Mouse (Mus musculus): ENCODE measurements around the gene Cers3.

The Cers3 gene

DNA sequence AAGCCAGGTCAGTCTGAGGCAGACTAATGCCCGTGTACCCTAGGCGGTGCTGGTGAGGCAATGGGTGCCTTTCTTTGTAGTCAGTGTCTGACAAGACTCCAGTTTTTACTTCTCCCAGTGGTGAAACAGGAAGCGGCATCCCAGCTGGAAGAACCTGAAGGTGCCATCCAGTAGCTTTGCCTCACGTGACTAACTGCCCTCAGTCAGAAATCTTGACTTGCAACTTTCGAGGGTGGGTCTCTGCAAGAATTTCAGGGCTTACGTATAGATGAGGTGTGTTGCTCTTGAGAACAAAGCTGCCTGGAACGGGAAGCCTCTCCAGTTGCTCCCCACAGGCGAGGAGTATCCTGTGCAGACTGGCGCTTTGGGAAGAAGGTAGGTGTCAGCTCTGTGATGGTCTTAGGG, at the start of gene Cers3:
TSS of gene Cers3 (plus strand) at position 128 of the 405 bp plus-strand sequence.
- no peak for DNase-seq (ENCODE audit: extremely low spot score)

DNA sequence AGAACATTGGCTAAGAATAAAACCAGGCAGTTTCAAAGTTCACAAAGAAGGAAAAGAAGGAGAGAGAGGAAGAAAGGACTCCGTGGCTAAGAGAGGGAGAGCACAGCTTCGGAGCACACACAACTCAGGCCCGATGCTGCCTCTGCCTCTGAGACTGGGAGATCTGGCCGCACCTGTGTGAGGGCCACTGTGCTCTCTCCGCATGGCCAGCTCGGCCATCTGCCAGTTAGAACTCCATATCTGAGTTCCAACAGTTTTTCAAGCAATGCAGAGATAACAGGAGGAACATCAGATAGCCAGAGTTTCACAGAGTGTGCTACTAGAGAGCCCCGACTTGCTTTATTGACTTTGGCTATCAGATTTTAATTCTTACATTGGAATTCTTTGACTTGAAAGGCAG, 48.8 kb upstream of the Cers3 start:
- DNase-seq (ENCODE audit: extremely low spot score): no peak

DNA sequence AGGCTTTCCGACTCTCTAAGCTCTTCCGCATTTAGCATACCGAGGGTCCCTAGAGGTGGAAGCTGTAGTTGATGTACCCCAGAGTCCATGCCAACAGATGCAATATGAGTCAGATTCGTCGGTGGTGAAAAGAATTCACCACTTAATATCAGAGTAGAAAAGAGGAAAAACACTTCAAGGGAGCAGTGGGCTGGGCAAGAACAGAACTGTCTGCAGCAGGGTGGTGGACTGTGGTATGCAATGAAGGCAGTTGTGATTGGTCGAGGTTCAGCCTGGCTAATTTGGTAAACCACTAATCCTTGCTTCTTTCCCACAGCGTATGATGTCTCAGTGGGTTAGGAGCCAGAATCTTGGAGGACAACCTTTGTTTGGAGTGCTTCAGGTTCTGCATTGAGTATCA, 40.6 kb upstream of the Cers3 start:
- no peak for DNase-seq (ENCODE audit: extremely low spot score)

DNA sequence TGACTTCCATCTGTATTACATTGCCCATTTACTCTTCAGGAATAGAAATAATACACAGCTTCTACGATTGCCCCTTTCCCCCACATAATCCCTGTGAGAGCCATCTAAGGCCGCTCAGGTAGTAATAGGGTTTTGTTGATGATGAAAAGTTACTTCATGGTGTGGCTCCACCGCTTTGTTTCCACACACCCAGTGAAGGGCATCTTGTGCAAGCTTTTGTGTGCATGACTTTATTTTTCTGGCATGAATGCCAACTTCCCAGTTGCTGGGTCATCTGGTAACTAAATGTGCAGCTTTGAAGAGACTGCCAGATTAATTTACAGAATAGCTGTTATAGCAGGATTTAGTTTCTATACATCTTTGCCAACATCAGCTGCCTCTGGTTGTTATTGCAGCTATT, 38.7 kb upstream of the Cers3 start:
- no peak for DNase-seq (ENCODE audit: extremely low spot score)

DNA sequence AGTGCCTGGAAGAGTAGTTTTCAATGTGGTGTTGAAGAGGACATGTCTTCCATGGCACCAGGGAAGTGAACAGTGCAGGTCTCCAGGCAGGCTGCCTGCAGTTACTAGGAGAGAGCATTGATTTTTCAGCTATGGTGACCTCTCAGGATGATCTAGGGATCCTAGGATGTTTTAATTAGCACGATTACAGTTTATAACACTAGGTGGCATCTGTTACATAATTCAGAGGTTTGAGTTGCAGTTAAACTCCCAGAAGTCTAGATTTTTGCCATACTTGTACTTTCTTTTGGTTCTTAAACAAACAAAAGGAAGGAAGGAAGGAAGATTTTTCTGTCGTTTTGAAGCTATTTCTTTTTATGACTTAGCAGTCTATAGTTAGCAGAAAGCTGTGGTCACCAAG, 32.1 kb upstream of the Cers3 start:
- DNase-seq (ENCODE audit: extremely low spot score): no peak

DNA sequence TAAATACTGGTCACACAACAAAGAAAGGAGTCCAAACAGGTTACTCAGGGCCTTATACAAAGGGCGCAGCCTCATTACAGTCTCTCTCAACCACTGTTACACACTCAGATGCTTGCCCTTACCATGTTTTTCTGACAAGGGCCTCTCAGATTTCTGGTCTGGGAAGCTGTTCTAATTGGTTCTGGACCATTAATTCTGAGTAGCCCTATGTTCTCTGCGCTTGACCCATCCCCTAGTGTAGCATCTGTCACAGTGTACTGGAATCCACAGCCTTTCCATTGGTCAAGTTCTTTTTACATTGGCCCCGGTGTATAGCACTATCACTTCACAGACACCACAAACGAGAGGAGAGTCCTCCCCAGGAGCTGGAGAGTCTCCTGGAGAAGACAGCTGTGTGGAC, 18.8 kb upstream of the Cers3 start:
- no peak for DNase-seq (ENCODE audit: extremely low spot score)

DNA sequence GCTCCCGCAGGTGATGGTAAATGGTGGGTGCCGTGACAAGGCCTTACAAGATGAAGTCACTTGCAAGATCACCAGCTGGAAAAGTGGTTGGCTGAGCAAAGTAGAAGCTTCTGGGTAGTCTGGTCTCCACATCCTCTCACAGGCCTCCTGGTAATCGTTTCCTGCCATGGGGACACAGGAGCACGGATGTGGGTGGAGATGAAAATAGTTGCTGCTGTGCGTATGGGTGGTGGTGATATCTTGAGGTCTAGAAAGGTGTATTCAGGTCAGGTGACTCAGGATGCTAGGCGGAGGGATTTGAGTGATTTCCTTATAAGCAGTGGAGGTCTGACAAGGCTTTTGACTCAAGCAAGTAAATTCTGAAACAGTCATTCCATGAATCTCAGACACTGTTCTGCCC, 18.4 kb upstream of the Cers3 start:
- DNase-seq (ENCODE audit: extremely low spot score): no peak

DNA sequence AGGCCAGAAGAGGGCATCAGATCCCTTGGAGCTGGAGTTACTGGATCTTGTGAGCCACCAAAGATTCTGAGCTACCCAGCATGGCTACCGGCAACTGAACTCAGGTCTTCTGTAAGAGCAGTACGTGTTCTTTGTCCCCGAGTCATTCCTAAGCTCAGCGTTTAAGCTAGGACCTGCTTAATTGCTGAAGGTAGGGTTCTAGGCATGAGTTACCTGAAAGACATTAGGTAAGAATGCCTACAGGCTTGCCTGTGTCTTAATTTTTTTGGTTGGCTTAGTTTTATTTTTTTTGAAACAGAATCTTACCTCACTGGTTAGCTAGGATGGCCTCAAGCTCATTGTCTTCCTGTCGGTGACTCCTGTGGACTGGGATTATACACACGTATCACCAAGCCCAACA, 15.2 kb upstream of the Cers3 start:
- DNase-seq (ENCODE audit: extremely low spot score): no peak

DNA sequence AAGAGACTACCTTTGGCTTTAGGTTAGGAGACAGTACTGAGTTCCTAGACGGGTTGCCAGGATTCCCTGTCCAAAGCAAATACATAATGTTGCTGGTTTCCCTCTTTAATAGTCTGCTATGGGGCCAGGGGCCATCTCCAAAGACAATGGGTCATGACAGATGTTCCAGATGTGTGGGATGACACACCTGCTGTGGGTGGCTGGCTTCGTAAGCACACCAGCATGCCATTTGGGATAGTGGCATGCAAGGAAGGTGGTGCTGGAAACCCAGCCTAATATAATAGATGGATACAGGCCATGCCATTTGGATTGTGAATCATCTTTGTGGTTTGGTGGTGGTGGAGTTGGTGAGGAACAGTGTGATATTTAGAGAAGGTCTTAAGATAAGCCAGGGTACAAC, 14.1 kb upstream of the Cers3 start:
- DNase-seq (ENCODE audit: extremely low spot score): no peak

DNA sequence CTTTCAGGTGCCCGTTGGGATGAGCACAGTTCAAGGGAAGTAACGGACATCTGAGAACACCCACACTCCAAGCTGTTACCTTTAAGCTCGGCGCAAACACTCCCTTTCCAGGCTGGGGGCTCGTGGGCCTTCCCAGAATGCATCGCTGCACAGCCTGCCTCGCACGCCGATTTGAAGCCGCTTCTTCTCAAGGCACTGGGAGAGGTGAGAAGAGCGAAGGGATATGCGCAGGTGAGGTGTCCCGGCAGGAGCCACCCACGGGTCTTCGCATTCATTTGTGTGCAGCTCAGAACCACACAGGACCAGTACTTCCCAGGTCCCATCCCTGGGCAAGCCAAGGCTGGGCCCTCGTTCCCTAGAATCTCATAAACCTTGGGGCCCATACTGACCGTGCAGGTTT, 9.9 kb upstream of the Cers3 start:
- no peak for DNase-seq (ENCODE audit: extremely low spot score)

DNA sequence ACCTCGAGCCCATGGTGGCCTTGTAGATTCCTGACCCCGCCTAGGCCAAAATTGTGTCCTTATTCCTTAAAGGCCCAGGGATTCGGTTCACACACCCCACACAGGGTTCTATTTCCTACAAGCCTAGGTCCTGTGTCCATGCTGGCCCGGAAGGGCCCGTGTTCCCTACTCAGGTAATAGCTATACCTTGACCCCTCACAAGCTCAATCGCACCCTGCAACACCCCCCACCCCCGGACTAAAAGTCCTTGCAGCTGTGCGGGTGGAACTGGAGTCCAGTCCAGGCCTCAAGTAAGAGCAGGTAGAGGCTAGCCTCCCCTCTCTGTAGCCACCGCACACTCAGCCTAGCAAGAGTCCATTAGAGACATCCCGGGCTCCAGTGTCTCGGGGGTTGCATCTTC, 9.4 kb upstream of the Cers3 start:
- no peak for DNase-seq (ENCODE audit: extremely low spot score)

DNA sequence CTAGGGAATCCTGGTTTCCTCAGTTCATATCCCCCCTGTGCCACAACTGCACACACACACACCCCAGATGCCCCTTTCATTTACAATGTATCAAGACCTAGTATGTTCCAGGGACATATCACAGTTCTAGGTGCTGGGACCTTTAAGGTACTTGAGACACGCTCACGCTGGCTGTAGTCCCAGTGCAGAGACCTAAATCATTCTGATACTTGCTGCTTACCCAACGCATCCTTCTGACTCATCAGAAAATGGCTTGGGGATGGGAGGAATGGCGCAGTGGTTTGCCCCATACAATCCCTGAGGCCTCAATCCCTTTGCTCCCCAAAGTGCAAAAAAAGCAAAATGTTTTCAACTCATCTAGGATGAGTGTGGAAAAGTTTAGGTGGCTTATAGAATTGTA, 8.8 kb upstream of the Cers3 start:
- DNase-seq (ENCODE audit: extremely low spot score): no peak

DNA sequence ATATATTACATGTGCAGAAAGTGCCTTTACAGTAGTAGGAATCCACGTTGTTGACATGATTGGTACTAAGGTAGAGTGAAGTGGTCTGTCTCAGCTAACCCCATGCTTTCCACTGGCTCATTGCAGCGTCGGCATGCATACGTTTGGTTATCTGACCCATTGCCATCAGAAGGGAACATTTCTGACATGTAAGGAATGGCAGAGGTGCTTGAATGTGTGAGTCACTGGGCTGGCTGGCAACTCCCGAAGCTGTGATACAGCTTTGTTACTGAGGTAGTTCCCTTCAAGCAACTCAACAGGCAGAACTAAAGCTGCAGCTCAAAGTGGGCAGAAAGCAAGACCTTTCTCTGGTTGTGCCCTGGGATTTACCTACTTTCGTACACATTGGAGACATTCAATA, 8.3 kb upstream of the Cers3 start:
- DNase-seq (ENCODE audit: extremely low spot score): no peak

DNA sequence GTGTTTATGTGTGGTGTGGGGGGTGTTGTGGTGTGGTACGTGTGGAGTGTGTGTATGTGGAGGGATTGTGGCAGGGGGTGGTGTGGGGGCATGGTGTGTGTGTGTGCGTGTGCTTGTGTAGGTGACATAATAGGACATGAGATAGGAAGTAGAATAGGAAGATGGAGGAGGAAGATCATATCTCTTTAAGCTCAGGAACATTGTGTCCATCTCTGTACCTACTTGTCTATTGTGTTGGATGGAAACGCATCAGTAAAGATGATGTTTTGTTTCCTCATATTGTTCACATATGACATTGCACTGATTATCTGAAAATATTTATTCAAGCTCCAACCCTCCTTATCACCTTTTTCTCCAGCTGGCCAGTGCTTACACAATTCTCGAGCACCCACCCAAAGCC, 5.9 kb upstream of the Cers3 start:
- no peak for DNase-seq (ENCODE audit: extremely low spot score)

DNA sequence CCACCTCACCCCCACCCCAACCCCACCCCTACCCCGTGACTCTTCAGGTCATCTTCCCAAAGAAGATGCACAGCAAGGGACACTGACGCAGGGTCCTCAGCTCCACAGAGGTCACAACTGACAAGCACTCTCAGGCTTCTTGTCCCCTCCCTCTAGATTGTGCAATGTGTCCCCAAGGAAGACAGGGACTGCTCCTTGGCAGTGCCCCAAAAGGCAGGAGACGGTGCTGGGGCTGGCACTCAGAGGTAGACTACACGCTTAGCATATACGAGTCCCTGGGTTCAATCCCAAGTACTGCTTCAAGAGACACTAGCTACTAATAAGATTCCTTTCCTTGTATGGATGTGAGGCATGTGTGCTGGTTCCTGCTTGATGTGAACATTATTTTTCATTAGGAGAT, 2.3 kb upstream of the Cers3 start:
- DNase-seq (ENCODE audit: extremely low spot score): no peak

DNA sequence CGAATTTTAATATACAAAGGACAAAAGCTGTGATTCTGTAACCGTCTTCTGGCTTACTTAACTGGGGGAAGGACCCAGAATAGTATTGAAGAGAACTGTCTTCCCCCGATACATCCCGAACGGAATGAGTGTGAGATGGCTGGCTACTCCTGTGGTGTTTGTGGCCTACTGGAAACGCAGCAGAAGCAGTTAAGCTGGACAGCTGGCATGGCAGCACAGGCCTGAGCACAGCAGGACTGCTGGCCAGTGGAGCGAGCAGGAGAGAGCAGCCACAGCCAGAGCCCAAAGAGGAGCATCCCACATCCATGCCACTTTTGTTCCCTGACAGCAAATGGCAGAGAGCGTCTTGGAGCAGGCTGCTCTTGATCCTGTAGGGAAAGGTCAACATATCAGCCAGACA, 1.9 kb upstream of the Cers3 start:
- no peak for DNase-seq (ENCODE audit: extremely low spot score)

DNA sequence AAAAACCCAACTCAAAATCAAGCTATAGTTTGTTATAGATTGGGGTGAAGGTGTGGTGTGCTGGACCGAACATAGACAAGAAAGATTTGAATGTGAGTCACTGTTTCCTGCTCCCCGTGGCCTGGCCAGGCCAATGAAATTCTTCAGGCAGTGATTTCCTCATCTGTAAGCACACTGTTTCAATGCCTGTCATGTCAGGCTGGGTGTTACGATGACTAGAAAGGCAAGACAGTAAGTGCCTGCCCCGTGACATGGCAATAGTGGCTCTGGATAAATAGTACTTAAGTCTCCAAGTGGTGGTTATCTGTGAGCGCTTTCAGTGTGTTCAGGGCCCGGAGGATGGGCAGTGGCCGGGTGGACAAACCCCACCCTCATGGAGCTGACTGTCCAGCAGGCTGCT, 3.7 kb downstream of the Cers3 start:
- DNase-seq (ENCODE audit: extremely low spot score): no peak

DNA sequence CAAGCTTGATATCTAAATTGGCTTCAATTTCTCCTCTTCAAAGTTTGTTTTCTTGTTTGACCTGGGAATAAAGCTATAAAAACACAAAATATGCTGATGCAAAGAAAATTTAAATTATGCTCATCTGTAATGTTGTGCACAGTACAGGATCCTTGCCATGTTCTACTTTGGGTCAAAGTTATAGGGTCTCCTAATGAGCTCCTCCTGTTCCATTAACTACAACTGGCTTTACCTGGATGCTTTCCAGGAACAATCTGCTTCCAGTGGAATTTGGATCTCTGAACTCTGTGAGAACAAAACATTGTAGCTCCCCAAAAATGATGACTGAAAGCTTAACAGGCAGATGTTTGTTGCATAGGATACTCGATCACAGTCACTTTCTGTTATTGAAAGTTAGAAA, 6.7 kb downstream of the Cers3 start:
- DNase-seq (ENCODE audit: extremely low spot score): no peak

DNA sequence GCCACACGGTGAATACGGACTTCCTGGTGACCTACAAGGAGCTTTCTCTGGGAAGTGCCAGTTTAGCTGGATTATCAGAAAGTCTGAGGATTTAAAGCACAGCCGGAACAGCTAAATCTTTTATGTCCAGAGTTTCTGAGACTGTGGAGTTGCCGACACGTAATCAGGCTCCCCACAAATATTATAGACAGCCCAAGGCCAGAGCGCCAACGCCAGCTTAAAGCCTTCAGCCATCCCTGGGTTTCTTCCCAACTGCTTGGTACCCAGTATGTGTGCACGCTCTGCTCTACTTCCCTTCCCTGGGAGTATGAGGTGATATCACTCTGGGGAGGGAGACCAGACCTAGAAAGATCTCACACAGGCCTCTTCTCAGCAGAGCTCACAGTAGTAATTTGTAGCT, 10.5 kb downstream of the Cers3 start:
- no peak for DNase-seq (ENCODE audit: extremely low spot score)

DNA sequence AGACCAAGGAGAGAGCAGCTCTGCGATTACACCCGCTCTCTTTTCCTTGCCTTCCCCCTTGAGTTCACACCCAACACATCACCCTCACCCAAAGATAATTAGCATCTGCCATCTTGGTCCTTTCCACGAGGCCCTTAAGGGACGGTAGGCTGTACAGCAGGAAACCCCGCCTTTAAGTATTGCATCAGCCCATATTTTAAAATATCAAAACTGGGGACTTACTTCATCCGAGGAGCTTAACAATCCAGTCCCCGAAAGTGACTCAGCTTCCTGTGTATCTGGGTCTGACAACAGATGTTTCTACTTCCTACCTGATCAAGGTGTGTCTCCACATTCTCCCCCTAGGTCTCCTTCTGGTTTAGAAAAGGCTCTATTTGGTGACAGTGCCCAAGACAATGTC, 12.3 kb downstream of the Cers3 start:
- no peak for DNase-seq (ENCODE audit: extremely low spot score)

DNA sequence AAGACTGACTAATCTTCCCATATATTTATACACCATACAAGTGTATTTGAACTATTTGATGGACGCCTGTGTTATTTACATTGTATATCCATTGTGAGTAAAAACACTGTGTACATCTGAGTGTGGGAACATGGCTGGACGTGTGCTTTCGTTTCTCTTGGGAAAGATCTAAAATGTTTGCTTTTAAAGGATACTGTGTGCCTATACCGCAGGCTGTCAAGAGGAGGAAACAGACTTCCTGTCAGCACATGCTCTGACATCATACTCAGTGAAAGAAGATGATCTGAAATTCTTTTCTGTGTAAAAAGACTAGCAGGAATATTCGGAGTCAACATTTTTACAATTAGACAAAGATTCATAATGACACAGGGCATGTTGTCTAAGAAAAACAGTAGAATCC, 26.6 kb downstream of the Cers3 start:
- no peak for DNase-seq (ENCODE audit: extremely low spot score)

DNA sequence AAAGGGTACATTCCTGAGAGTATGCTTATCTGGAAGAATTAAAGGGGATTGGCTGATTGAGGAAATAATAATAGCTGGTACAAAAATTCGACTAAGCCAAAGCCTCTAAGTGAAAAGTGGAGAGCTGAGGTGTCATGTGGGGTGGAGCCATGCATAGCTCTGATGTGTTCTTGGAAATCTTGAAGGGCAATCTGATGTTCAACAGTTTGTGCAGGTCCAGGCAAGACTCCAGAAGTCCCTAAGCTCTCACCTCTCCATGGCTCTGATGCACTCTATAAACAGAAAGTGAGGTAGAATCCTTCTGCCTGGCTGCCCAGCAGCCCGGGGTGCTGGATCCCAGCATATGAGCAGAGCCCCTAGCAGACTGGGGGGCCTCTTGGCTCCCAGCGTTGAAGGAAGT, 27.4 kb downstream of the Cers3 start:
- no peak for DNase-seq (ENCODE audit: extremely low spot score)

DNA sequence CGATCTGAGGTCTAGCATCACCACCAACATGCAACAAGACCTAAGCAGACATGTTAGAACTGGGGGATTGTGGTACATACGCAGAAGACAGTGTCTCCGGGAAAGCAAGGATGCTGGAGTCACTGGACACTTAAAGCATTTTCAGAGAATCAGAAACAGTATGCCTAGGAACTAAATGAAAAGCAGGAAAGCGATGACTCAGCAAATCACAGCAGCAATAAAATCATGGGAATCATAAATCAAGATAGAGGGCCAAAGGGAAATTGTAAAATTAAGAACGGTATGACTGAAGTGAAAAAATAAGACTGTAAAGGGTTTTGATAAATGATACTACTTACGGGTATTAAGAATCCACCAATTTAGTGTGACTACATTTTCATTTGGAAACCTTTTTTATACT, 27.9 kb downstream of the Cers3 start:
- no peak for DNase-seq (ENCODE audit: extremely low spot score)

DNA sequence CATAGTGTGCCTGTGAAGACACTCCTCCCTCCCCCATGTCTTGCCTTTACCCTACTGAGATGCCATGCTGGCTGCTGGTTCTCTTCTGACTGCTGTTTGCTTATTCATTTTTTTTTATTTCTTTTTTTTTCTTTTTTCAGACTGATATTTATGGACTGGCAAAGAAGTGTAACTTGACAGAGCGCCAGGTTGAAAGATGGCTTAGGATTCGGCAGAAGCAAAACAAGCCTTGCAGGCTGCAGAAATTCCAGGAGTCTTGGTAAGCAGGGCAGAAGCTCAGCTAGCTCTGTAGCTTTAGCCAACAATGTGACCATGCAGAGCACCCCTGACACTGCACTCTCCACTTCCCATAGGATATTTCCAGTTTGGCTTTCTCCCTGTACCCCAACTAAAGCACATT, 36.1 kb downstream of the Cers3 start:
- no peak for DNase-seq (ENCODE audit: extremely low spot score)

All from embryo, embryonic 9.5 days (tissue).